Mouse (Mus musculus): ENCODE data around the gene Ptprg. TPM values are rescaled to one million over a fixed set of nuclear protein-coding genes. Genes with fewer than 3 reads are reported as not detected.

The Ptprg gene
- total RNA-seq, 2 experiments from 2014 or later, result 68.4 to 72.7 TPM

GRCm38 (mm10) chr14:12079833-12080401 is 526.6 kb downstream of the Ptprg start:
- no peak for DNase-seq (ENCODE audit: low spot score in 2 of 2)

GRCm38 (mm10) chr14:12082131-12082921 is 529.0 kb downstream of the Ptprg start:
- no peak for DNase-seq (ENCODE audit: low spot score in 2 of 2)

GRCm38 (mm10) chr14:12084076-12084475 is 530.7 kb downstream of the Ptprg start:
- no peak for DNase-seq (ENCODE audit: low spot score in 2 of 2)

- no peak for DNase-seq (ENCODE audit: low spot score in 2 of 2)
These were observed 531.7 kb downstream of the Ptprg start for GRCm38 (mm10) chr14:12085078-12085477.

GRCm38 (mm10) chr14:12086167-12086566 is 532.8 kb downstream of the Ptprg start:
- DNase-seq (ENCODE audit: low spot score in 2 of 2), result no peak

- DNase-seq (ENCODE audit: low spot score in 2 of 2), result no peak
These were observed 536.6 kb downstream of the Ptprg start for GRCm38 (mm10) chr14:12089954-12090353.

GRCm38 (mm10) chr14:12091730-12092129 is 538.4 kb downstream of the Ptprg start:
- DNase-seq (ENCODE audit: low spot score in 2 of 2), result no peak

- no peak for DNase-seq (ENCODE audit: low spot score in 2 of 2)
These were observed 546.3 kb downstream of the Ptprg start for GRCm38 (mm10) chr14:12099390-12100333.

- no peak for DNase-seq (ENCODE audit: low spot score in 2 of 2)
These were observed 549.3 kb downstream of the Ptprg start for GRCm38 (mm10) chr14:12102389-12103325.

- no peak for DNase-seq (ENCODE audit: low spot score in 2 of 2)
These were observed 551.2 kb downstream of the Ptprg start for GRCm38 (mm10) chr14:12104297-12105155.

- DNase-seq (ENCODE audit: low spot score in 2 of 2), result no peak
These were observed 551.8 kb downstream of the Ptprg start for GRCm38 (mm10) chr14:12105156-12105430.

GRCm38 (mm10) chr14:12105593-12105992 is 552.3 kb downstream of the Ptprg start:
- DNase-seq (ENCODE audit: low spot score in 2 of 2), result no peak

GRCm38 (mm10) chr14:12107459-12107858 is 554.1 kb downstream of the Ptprg start:
- DNase-seq (ENCODE audit: low spot score in 2 of 2), result no peak

GRCm38 (mm10) chr14:12107991-12108390 is 554.7 kb downstream of the Ptprg start:
- DNase-seq (ENCODE audit: low spot score in 2 of 2), result no peak

- DNase-seq (ENCODE audit: low spot score in 2 of 2), result no peak
These were observed 559.2 kb downstream of the Ptprg start for GRCm38 (mm10) chr14:12112548-12113011.

- DNase-seq (ENCODE audit: low spot score in 2 of 2), result no peak
These were observed 560.0 kb downstream of the Ptprg start for GRCm38 (mm10) chr14:12113326-12113725.

- DNase-seq (ENCODE audit: low spot score in 2 of 2), result no peak
These were observed 560.7 kb downstream of the Ptprg start for GRCm38 (mm10) chr14:12114016-12114415.

GRCm38 (mm10) chr14:12119260-12119659 is 565.9 kb downstream of the Ptprg start:
- DNase-seq (ENCODE audit: low spot score in 2 of 2), result no peak

GRCm38 (mm10) chr14:12121906-12122305 is 568.6 kb downstream of the Ptprg start:
- no peak for DNase-seq (ENCODE audit: low spot score in 2 of 2)

- no peak for DNase-seq (ENCODE audit: low spot score in 2 of 2)
These were observed 571.4 kb downstream of the Ptprg start for GRCm38 (mm10) chr14:12124682-12125081.

Measured in left cerebral cortex, adult 18-20 months (tissue).